Mouse (Mus musculus): ENCODE results near the gene Hacl1. TPM values are rescaled to one million over a fixed set of nuclear protein-coding genes. Genes with fewer than 3 reads are reported as not detected.

Hacl1 gene
- polyA plus RNA-seq (2015; fragmentation: Nextera tagmentation; extraction: Ambion mirVana) = 68.9 and 76.3 TPM in 2 replicates

GRCm38 (mm10) chr14:31640890-31641505, at the start of gene Hacl1, which contains the start of gene Btd:
TSS of gene Hacl1 (minus strand) at chr14:31641286.
TSS of gene Btd (plus strand) at chr14:31641028.
- under 1% methylated on average over 30 of the region's 30 CpGs for WGBS
- no peaks in the 10 kb centered on the region for H3K9me3 ChIP-seq (replicated peaks; ENCODE audit: low read length)

GRCm38 (mm10) chr14:31686231-31686630, 45.1 kb upstream of the Hacl1 start:
- H3K27ac ChIP-seq = no peak overlapping the region
- ATAC-seq (replicated peaks; ENCODE audit: low FRiP score, low read depth) (no peak), DNase-seq (ENCODE audit: low spot score) (no peak)
- H3K27me3 ChIP-seq (ENCODE audit: insufficient read depth, low read length) = no peaks in the 10 kb centered on the region
- H3K4me3 ChIP-seq (replicated peaks; ENCODE audit: low read depth, low read length) = no peak overlapping the region
- no peaks in the 10 kb centered on the region for H3K36me3 ChIP-seq (ENCODE audit: insufficient read depth, low read length)
- TF ChIP-seq CTCF (IDR thresholded peaks at IDR 0.05; ENCODE audit: low read depth) = no peak
- 96% methylated on average over 1 of the region's 1 CpGs for WGBS
- H3K4me1 ChIP-seq (replicated peaks; ENCODE audit: insufficient read depth, low read length) = no peaks in the 10 kb centered on the region
- H3K9ac ChIP-seq (ENCODE audit: low read depth, low read length) = no peak overlapping the region
- H3K4me2 ChIP-seq (ENCODE audit: low read length) = no peak overlapping the region
- no peaks in the 10 kb centered on the region for H3K9me3 ChIP-seq (replicated peaks; ENCODE audit: low read length)

More at GRCm38 (mm10) chr14:31640890-31641505, at the start of gene Hacl1, which contains the start of gene Btd:
- no peak for TF ChIP-seq CTCF (IDR thresholded peaks at IDR 0.05; ENCODE audit: low read depth)
- H3K36me3 ChIP-seq (ENCODE audit: insufficient read depth, low read length) = no peaks in the 10 kb centered on the region
- ATAC-seq (replicated peaks; ENCODE audit: low FRiP score, low read depth) = peak; percentile 94
- 0 out of 2 replicates have a peak, but pooled peaks cover 4% of the 10 kb centered on the region for H3K4me1 ChIP-seq (replicated peaks; ENCODE audit: insufficient read depth, low read length)
- H3K27ac ChIP-seq = peak within 1 kb of the TSS; percentile 83
- H3K4me3 ChIP-seq (replicated peaks; ENCODE audit: low read depth, low read length) = peak within 1 kb of the TSS; percentile 52
- H3K4me2 ChIP-seq (ENCODE audit: low read length) = peak within 1 kb of the TSS; percentile 94
- no peaks in the 10 kb centered on the region for H3K27me3 ChIP-seq (ENCODE audit: insufficient read depth, low read length)
- H3K9ac ChIP-seq (ENCODE audit: low read depth, low read length) = peak within 1 kb of the TSS; percentile 56
- peak; percentile 99 for DNase-seq (ENCODE audit: low spot score)

- H3K4me1 ChIP-seq (replicated peaks; ENCODE audit: insufficient read depth, low read length) = no peaks in the 10 kb centered on the region
- H3K27ac ChIP-seq = no peak overlapping the region
- WGBS = 76% methylated on average over 10 of the region's 10 CpGs
- no peaks in the 10 kb centered on the region for H3K36me3 ChIP-seq (ENCODE audit: insufficient read depth, low read length)
- no peak overlapping the region for H3K4me2 ChIP-seq (ENCODE audit: low read length)
- no peaks in the 10 kb centered on the region for H3K9me3 ChIP-seq (replicated peaks; ENCODE audit: low read length)
- H3K27me3 ChIP-seq (ENCODE audit: insufficient read depth, low read length) = no peaks in the 10 kb centered on the region
- DNase-seq (ENCODE audit: low spot score) = no peak
- ATAC-seq (replicated peaks; ENCODE audit: low FRiP score, low read depth) = no peak
- H3K9ac ChIP-seq (ENCODE audit: low read depth, low read length) = no peak overlapping the region
- TF ChIP-seq CTCF (IDR thresholded peaks at IDR 0.05; ENCODE audit: low read depth) = no peak
- no peak overlapping the region for H3K4me3 ChIP-seq (replicated peaks; ENCODE audit: low read depth, low read length)
These were observed 44.6 kb upstream of the Hacl1 start for GRCm38 (mm10) chr14:31685680-31686079.

GRCm38 (mm10) chr14:31684343-31685040, 43.4 kb upstream of the Hacl1 start:
- ATAC-seq (replicated peaks; ENCODE audit: low FRiP score, low read depth) = no peak
- H3K4me3 ChIP-seq (replicated peaks; ENCODE audit: low read depth, low read length) = no peak overlapping the region
- no peaks in the 10 kb centered on the region for H3K9me3 ChIP-seq (replicated peaks; ENCODE audit: low read length)
- no peak for TF ChIP-seq CTCF (IDR thresholded peaks at IDR 0.05; ENCODE audit: low read depth)
- no peaks in the 10 kb centered on the region for H3K36me3 ChIP-seq (ENCODE audit: insufficient read depth, low read length)
- H3K4me2 ChIP-seq (ENCODE audit: low read length) = no peak overlapping the region
- no peaks in the 10 kb centered on the region for H3K4me1 ChIP-seq (replicated peaks; ENCODE audit: insufficient read depth, low read length)
- no peak for DNase-seq (ENCODE audit: low spot score)
- H3K27me3 ChIP-seq (ENCODE audit: insufficient read depth, low read length) = no peaks in the 10 kb centered on the region
- no peak overlapping the region for H3K27ac ChIP-seq
- 65% methylated on average over 7 of the region's 7 CpGs for WGBS
- H3K9ac ChIP-seq (ENCODE audit: low read depth, low read length) = no peak overlapping the region

- no peak for ATAC-seq (replicated peaks; ENCODE audit: low FRiP score, low read depth)
- WGBS = 67% methylated on average over 2 of the region's 2 CpGs
- no peak overlapping the region for H3K4me3 ChIP-seq (replicated peaks; ENCODE audit: low read depth, low read length)
These were observed 42.5 kb upstream of the Hacl1 start for GRCm38 (mm10) chr14:31683610-31684009.

GRCm38 (mm10) chr14:31681931-31682555, 41.0 kb upstream of the Hacl1 start:
- DNase-seq (ENCODE audit: low spot score) = no peak
- no peaks in the 10 kb centered on the region for H3K27me3 ChIP-seq (ENCODE audit: insufficient read depth, low read length)
- no peaks in the 10 kb centered on the region for H3K9me3 ChIP-seq (replicated peaks; ENCODE audit: low read length)
- TF ChIP-seq CTCF (IDR thresholded peaks at IDR 0.05; ENCODE audit: low read depth) = no peak
- no peaks in the 10 kb centered on the region for H3K4me1 ChIP-seq (replicated peaks; ENCODE audit: insufficient read depth, low read length)
- H3K27ac ChIP-seq = no peak overlapping the region
- ATAC-seq (replicated peaks; ENCODE audit: low FRiP score, low read depth) = no peak
- no peak overlapping the region for H3K4me3 ChIP-seq (replicated peaks; ENCODE audit: low read depth, low read length)
- H3K36me3 ChIP-seq (ENCODE audit: insufficient read depth, low read length) = no peaks in the 10 kb centered on the region
- 60% methylated on average over 5 of the region's 5 CpGs for WGBS
- H3K4me2 ChIP-seq (ENCODE audit: low read length) = no peak overlapping the region
- no peak overlapping the region for H3K9ac ChIP-seq (ENCODE audit: low read depth, low read length)

More at GRCm38 (mm10) chr14:31683610-31684009, 42.5 kb upstream of the Hacl1 start:
- no peak overlapping the region for H3K27ac ChIP-seq
- H3K36me3 ChIP-seq (ENCODE audit: insufficient read depth, low read length) = no peaks in the 10 kb centered on the region
- TF ChIP-seq CTCF (IDR thresholded peaks at IDR 0.05; ENCODE audit: low read depth) = no peak
- no peaks in the 10 kb centered on the region for H3K4me1 ChIP-seq (replicated peaks; ENCODE audit: insufficient read depth, low read length)
- peak; percentile 6 for DNase-seq (ENCODE audit: low spot score)
- H3K27me3 ChIP-seq (ENCODE audit: insufficient read depth, low read length) = no peaks in the 10 kb centered on the region
- no peak overlapping the region for H3K9ac ChIP-seq (ENCODE audit: low read depth, low read length)
- no peaks in the 10 kb centered on the region for H3K9me3 ChIP-seq (replicated peaks; ENCODE audit: low read length)
- H3K4me2 ChIP-seq (ENCODE audit: low read length) = no peak overlapping the region

All from kidney, postnatal 0 days (tissue).